ENCODE assay signal across 15 mouse cellular contexts in genomic region chr6:115914511-115915202, GRCm38 (mm10). TPM values are rescaled to one million over a fixed set of nuclear protein-coding genes. Genes with fewer than 3 reads are reported as not detected.
DNase-seq lines count a peak whose midpoint lies in the region; ATAC-seq lines count a peak whose summit lies in the region.
"Had no signal": no experiment of that assay in that cellular context is flagged by ENCODE, and none has a peak within 500 bp of the region (broad histone marks: within the 10 kb centered on the region; RNA-seq: fewer than 3 reads in every experiment).

No protein-coding gene starts in this region.

- H3K9ac ChIP-seq in heart, embryonic 14.5 days (ENCODE audit: low read length) = peak overlapping the region; percentile 51; the same call in 1 of the 2 replicates
- no peak overlapping the region for H3K9ac ChIP-seq in forebrain, embryonic 16.5 days (replicated peaks; ENCODE audit: low read depth, low read length)
- H3K9ac ChIP-seq: embryonic facial prominence, embryonic 15.5 days; limb, embryonic 15.5 days had no signal

- intact Hi-C loops in left cerebral cortex, postnatal 25 days (cut with DNase I) = loop anchor here (1.0 to 2.0 kb wide), 2 partner anchors 23 to 76 kb away; no protein-coding TSS in a partner anchor

- H3K27me3 ChIP-seq in heart, embryonic 14.5 days (ENCODE audit: control insufficient read depth, insufficient read depth, low read length) = no peaks in the 10 kb centered on the region
- no peaks in the 10 kb centered on the region for H3K27me3 ChIP-seq in forebrain, embryonic 16.5 days (replicated peaks; ENCODE audit: control insufficient read depth, insufficient read depth, low read length)
- H3K27me3 ChIP-seq: embryonic facial prominence, embryonic 15.5 days; limb, embryonic 15.5 days had no signal

- 0 out of 2 replicates have a peak, but pooled peaks cover 5% of the 10 kb centered on the region for H3K36me3 ChIP-seq in heart, embryonic 14.5 days (ENCODE audit: control insufficient read depth, insufficient read depth, low read length)
- H3K36me3 ChIP-seq in forebrain, embryonic 16.5 days (ENCODE audit: control insufficient read depth, insufficient read depth) = no peaks in the 10 kb centered on the region

- 79% methylated on average over 15 of the region's 15 CpGs for WGBS in heart, embryonic 14.5 days
- WGBS in forebrain, embryonic 16.5 days = 42% methylated on average over 15 of the region's 15 CpGs

- H3K4me1 ChIP-seq in heart, embryonic 14.5 days (ENCODE audit: control insufficient read depth in 2 of 2, insufficient read depth in 2 of 2, low read length in 2 of 2) = peaks cover 55 to 60% of the 10 kb centered on the region in 2 experiments
- peaks cover 41% of the 10 kb centered on the region for H3K4me1 ChIP-seq in forebrain, embryonic 16.5 days (replicated peaks; ENCODE audit: control insufficient read depth, insufficient read depth, low read length)
- H3K4me1 ChIP-seq: limb, embryonic 15.5 days had no signal

- no peak overlapping the region for H3K4me3 ChIP-seq in heart, embryonic 14.5 days (ENCODE audit: control insufficient read depth in 1 of 2, insufficient read depth in 1 of 2, low read depth in 1 of 2, low read length in 2 of 2)
- H3K4me3 ChIP-seq in forebrain, embryonic 16.5 days (replicated peaks; ENCODE audit: low read length) = no peak overlapping the region
- H3K4me3 ChIP-seq: embryonic facial prominence, embryonic 15.5 days; limb, embryonic 15.5 days had no signal

- H3K4me2 ChIP-seq in heart, embryonic 14.5 days (ENCODE audit: low read length) = no peak overlapping the region
- H3K4me2 ChIP-seq in forebrain, embryonic 16.5 days (ENCODE audit: low read length) = 0 out of 2 replicates have a peak overlapping the region, but pooled peaks have one; percentile 8
- H3K4me2 ChIP-seq: embryonic facial prominence, embryonic 15.5 days; limb, embryonic 15.5 days had no signal

- H3K9me3 ChIP-seq in heart, embryonic 14.5 days (ENCODE audit: control insufficient read depth, low read length) = no peaks in the 10 kb centered on the region
- H3K9me3 ChIP-seq in forebrain, embryonic 16.5 days (ENCODE audit: control insufficient read depth, low read length) = no peaks in the 10 kb centered on the region
- H3K9me3 ChIP-seq: embryonic facial prominence, embryonic 15.5 days; limb, embryonic 15.5 days had no signal

- peak overlapping the region; percentile 7 to 84 for H3K27ac ChIP-seq in heart, embryonic 14.5 days (replicated peaks in 1 of 2; ENCODE audit: control insufficient read depth in 1 of 2, insufficient read depth in 1 of 2, low read depth in 2 of 2, low read length in 2 of 2)
- peak overlapping the region; percentile 66 for H3K27ac ChIP-seq in forebrain, embryonic 16.5 days (ENCODE audit: low read length)
- H3K27ac ChIP-seq: embryonic facial prominence, embryonic 15.5 days; limb, embryonic 15.5 days had no signal

- ATAC-seq in heart, embryonic 14.5 days (ENCODE audit: insufficient number of reproducible peaks, insufficient read depth, low FRiP score, low read depth) = no peak
- peak; percentile 73 for ATAC-seq in forebrain, embryonic 16.5 days
- ATAC-seq: inflammation-experienced regulatory T-cells, adult 6 months had no signal

- no peak for DNase-seq in heart, adult 11 months
- peak; percentile 55 for DNase-seq in cerebellum, adult 11 months
- peak; percentile 69 to 87 for DNase-seq in left cerebral cortex, postnatal 25 days (ENCODE audit: low spot score in 2 of 2)
- DNase-seq in testis, postnatal 10 days (ENCODE audit: low spot score) = no peak
- DNase-seq in adrenal gland, adult 18-20 months (ENCODE audit: low spot score in 2 of 2) = no peak
- no peak for DNase-seq in ovary, postnatal 14 days (ENCODE audit: low spot score)
- DNase-seq: adrenal gland, postnatal 36 days had no signal

RNA-seq across cellular contexts. Expression of gene Rho, which starts 16.9 kb away (rescaled TPM):
- 0.07 TPM in 1 of 2 replicates, not detected in the other for polyA plus RNA-seq in heart, embryonic 14.5 days (2014; fragmentation: Nextera tagmentation; extraction: Ambion mirVana)
- polyA plus RNA-seq in forebrain, embryonic 16.5 days (2015; fragmentation: Nextera tagmentation; extraction: Ambion mirVana) = 0.15 TPM in 1 of 2 replicates, not detected in the other
- under 1 TPM in 1 of 2 experiments, not detected in 1; 0.25 TPM for total RNA-seq in left cerebral cortex, postnatal 25 days (2021)
- under 1 TPM; 0.26 to 0.40 TPM for total RNA-seq in adrenal gland, adult 18-20 months (2021)

RNA-seq across cellular contexts. Expression of gene H1foo, which starts 30.1 kb away (rescaled TPM):
- polyA plus RNA-seq in heart, embryonic 14.5 days (2014; fragmentation: Nextera tagmentation; extraction: Ambion mirVana) = not detected in 2 replicates
- not detected in 2 replicates for polyA plus RNA-seq in forebrain, embryonic 16.5 days (2015; fragmentation: Nextera tagmentation; extraction: Ambion mirVana)
- total RNA-seq in left cerebral cortex, postnatal 25 days (2021) = not detected
- total RNA-seq in adrenal gland, adult 18-20 months (2021) = not detected
- total RNA-seq: adrenal gland, postnatal 36 days; ES-E14; megakaryocyte progenitor cell, adult 5-6 weeks had no signal
- polyA plus RNA-seq: embryonic facial prominence, embryonic 15.5 days; inflammation-experienced regulatory T-cells, adult 6 months; limb, embryonic 15.5 days; neural tube, embryonic 14.5 days had no signal

Comparison
In these comparisons a context has a peak if more than half of its experiments do, and no peak if none do; other contexts are left out.
1. DNase-seq: peak in cerebellum, adult 11 months (single experiment) and left cerebral cortex, postnatal 25 days (2 of 2); none in heart, adult 11 months (single experiment), testis, postnatal 10 days (single experiment), adrenal gland, adult 18-20 months (0 of 2) and ovary, postnatal 14 days (single experiment).